Mouse (Mus musculus): ENCODE measurements around the gene Mis12. TPM values are rescaled to one million over a fixed set of nuclear protein-coding genes. Genes with fewer than 3 reads are reported as not detected.

Gene Mis12
- total and polyA plus RNA-seq, 3 experiments: 23.4 to 36.3 (median 35.6) TPM

DNA sequence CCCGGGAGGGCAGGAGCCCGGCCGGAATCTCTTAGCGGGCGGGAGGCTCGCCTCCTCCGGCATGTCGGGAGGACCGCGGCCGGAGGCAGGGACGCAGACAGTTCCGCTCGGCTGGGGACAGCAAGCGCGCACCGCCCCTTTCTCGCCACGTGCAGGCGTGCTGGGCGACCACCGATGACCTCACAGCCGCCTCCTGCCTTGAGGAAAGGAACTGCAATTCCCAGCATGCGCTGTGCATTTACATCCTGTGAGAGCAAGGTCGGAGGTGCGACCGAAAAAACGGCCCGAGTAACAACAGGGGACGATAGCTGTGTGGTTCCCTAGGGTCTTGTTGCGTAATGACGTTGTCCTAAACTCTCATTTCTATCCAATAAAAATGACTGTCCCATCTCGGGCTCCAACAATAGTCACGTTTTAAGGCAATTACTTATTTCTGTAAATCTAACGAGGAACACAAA, 15.1 kb upstream of the Mis12 start, which contains the start of gene Dhx33 (continued):
- TF ChIP-seq TBP (conservative IDR thresholded peaks at IDR 0.05; ENCODE audit: low read depth, low read length): peak; percentile 93
- peak; percentile 56 for TF ChIP-seq USF2 (conservative IDR thresholded peaks at IDR 0.05; ENCODE audit: low read depth, low read length)
- peak; percentile 27; the same call in 1 of the 2 replicates for TF ChIP-seq EP300 (IDR thresholded peaks at IDR 0.05; ENCODE audit: low read length)
- TF ChIP-seq NRF1 (IDR thresholded peaks at IDR 0.05; ENCODE audit: low read depth, low read length): peak; percentile 67
- peak; percentile 46; the same call in 1 of the 2 replicates for TF ChIP-seq MAFK (IDR thresholded peaks at IDR 0.05; ENCODE audit: insufficient replicate concordance, low read length)
- TF ChIP-seq MAZ (IDR thresholded peaks at IDR 0.05; ENCODE audit: low read depth, low read length): peak; percentile 89
- TF ChIP-seq MYC (IDR thresholded peaks at IDR 0.05; ENCODE audit: low read depth, low read length): peak; percentile 98
- no peak; the same call in 1 of the 2 replicates for TF ChIP-seq CHD1 (IDR thresholded peaks at IDR 0.05; ENCODE audit: low read depth, low read length)
- no peak for TF ChIP-seq CTCF (conservative IDR thresholded peaks at IDR 0.05 in 1 of 2, IDR thresholded peaks at IDR 0.05 in 1 of 2; ENCODE audit: low read depth in 2 of 2, low read length in 2 of 2)
- TF ChIP-seq ZMIZ1 (IDR thresholded peaks at IDR 0.05; ENCODE audit: low read depth, low read length): peak; percentile 88
- TF ChIP-seq ZC3H11A (IDR thresholded peaks at IDR 0.05; ENCODE audit: low read depth, low read length): no peak
- peak; percentile 100 for TF ChIP-seq KAT2A (IDR thresholded peaks at IDR 0.05; ENCODE audit: insufficient replicate concordance, low read length)
- peak; percentile 91 for TF ChIP-seq POLR2AphosphoS2 (IDR thresholded peaks at IDR 0.05; ENCODE audit: low read depth, low read length)
- TF ChIP-seq PAX5 (IDR thresholded peaks at IDR 0.05; ENCODE audit: low read length): no peak
- no peak for TF ChIP-seq ZKSCAN1 (IDR thresholded peaks at IDR 0.05; ENCODE audit: borderline replicate concordance, low read depth, low read length)
- TF ChIP-seq ETS1 (conservative IDR thresholded peaks at IDR 0.05; ENCODE audit: low read depth, low read length): peak; percentile 78
- TF ChIP-seq TCF12 (IDR thresholded peaks at IDR 0.05; ENCODE audit: low read depth, low read length): peak; percentile 95

DNA sequence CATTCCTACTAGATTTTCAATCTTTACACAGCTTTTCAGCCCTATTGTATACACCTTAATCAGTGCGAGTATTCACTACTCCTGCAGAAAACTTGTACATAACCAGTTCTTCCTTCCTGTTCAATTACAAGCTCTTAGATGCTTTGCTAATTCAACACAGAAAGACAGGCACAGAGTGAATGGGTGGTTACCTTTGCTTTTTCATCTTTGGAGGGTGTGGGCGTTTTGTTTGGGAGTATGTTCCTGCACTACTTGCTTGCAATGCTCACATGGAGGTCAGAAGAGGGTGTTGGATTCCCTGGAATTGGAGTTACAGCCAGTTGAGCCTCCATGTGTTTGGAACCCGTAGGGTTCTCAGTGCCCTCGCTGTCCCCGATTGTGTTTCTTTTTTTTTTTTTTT, 14.4 kb upstream of the Mis12 start:
- Histone ChIP-seq H3K36me3 (replicated peaks in 1 of 2; ENCODE audit: control insufficient read depth in 1 of 2, insufficient read depth in 1 of 2, low read length in 1 of 2) (peaks cover 24 to 58% of the 10 kb centered on the region in 2 experiments), H3K4me3 (replicated peaks in 1 of 3; ENCODE audit: low read depth in 2 of 3, low read length in 2 of 3, poor library complexity in 1 of 3) (peak overlapping the region in 2 of 3 experiments; percentile 71 to 78), H3K9me3 (replicated peaks; ENCODE audit: low read length) (no peaks in the 10 kb centered on the region), H3K4me2 (ENCODE audit: insufficient read depth, low read depth, poor library complexity, severe bottlenecking) (peak overlapping the region; percentile 30; the same call in 1 of the 2 replicates), H3K4me1 (ENCODE audit: control insufficient read depth in 1 of 2, insufficient read depth in 2 of 2) (peaks cover 7 to 33% of the 10 kb centered on the region in 2 experiments), H3K27me3 (replicated peaks) (no peaks in the 10 kb centered on the region), H3K9ac (ENCODE audit: insufficient read depth, low read depth) (peak overlapping the region; percentile 3; the same call in 1 of the 2 replicates), H3K79me2 (replicated peaks; ENCODE audit: control insufficient read depth, extremely low read depth, insufficient read depth, poor library complexity, severe bottlenecking) (peaks cover 28% of the 10 kb centered on the region), H3K27ac (ENCODE audit: insufficient read depth, low read depth) (no peak overlapping the region)
- dilution Hi-C loops (cut with MboI; ENCODE audit: extremely low pct_ligation_motif_present, extremely low pct_unique_long_range_greater_than_20kb, low sequenced_read_pairs) (no loop called here), in situ Hi-C loops (cut with MboI; ENCODE audit: low pct_ligation_motif_present, low pct_unique_long_range_greater_than_20kb, low sequenced_read_pairs) (no loop called here)
- DNase-seq (ENCODE audit: extremely low read depth): no peak
- TF ChIP-seq MAFK (IDR thresholded peaks at IDR 0.05; ENCODE audit: insufficient replicate concordance, low read length): no peak

DNA sequence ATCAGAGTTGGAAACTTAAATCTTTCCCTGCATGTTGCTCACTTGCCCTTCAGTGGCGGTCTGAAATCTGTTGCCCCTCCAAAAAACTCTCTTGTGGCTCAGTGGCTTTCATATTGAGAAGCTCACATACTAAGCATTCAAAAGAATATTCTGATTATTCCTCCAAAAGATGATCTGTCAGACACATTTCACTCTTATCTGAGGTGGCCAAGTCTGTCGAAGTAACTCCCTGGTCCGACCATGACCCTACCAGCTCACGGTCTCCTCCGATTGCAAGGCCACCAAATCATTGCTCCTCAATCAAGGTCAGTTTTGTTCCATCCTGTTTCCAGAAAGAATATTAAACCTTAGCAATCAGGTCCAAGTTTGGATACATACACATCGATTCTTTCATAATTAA, 12.4 kb upstream of the Mis12 start:
- Histone ChIP-seq H3K9ac (ENCODE audit: insufficient read depth, low read depth) (no peak overlapping the region), H3K4me2 (ENCODE audit: insufficient read depth, low read depth, poor library complexity, severe bottlenecking) (no peak overlapping the region), H3K27ac (ENCODE audit: insufficient read depth, low read depth) (no peak overlapping the region), H3K79me2 (replicated peaks; ENCODE audit: control insufficient read depth, extremely low read depth, insufficient read depth, poor library complexity, severe bottlenecking) (peaks cover 21% of the 10 kb centered on the region), H3K4me1 (ENCODE audit: control insufficient read depth in 1 of 2, insufficient read depth in 2 of 2) (peaks cover 7 to 23% of the 10 kb centered on the region in 2 experiments), H3K36me3 (replicated peaks in 1 of 2; ENCODE audit: control insufficient read depth in 1 of 2, insufficient read depth in 1 of 2, low read length in 1 of 2) (peaks cover 30 to 62% of the 10 kb centered on the region in 2 experiments), H3K4me3 (replicated peaks in 1 of 3; ENCODE audit: low read depth in 2 of 3, low read length in 2 of 3, poor library complexity in 1 of 3) (no peak overlapping the region), H3K27me3 (replicated peaks) (no peaks in the 10 kb centered on the region), H3K9me3 (replicated peaks; ENCODE audit: low read length) (no peaks in the 10 kb centered on the region)
- TF ChIP-seq MEF2A (IDR thresholded peaks at IDR 0.05; ENCODE audit: borderline replicate concordance, low read depth, low read length) (no peak), SIN3A (IDR thresholded peaks at IDR 0.05; ENCODE audit: low read length) (no peak), POLR2A (IDR thresholded peaks at IDR 0.05; ENCODE audit: low read depth, low read length) (no peak), ETS1 (conservative IDR thresholded peaks at IDR 0.05; ENCODE audit: low read depth, low read length) (no peak), UBTF (IDR thresholded peaks at IDR 0.05; ENCODE audit: low read depth, low read length) (no peak), ELF1 (IDR thresholded peaks at IDR 0.05; ENCODE audit: low read depth, low read length) (no peak), ZNF384 (IDR thresholded peaks at IDR 0.05; ENCODE audit: low read depth, low read length) (no peak), MAX (IDR thresholded peaks at IDR 0.05; ENCODE audit: low read length) (no peak), HCFC1 (IDR thresholded peaks at IDR 0.05; ENCODE audit: low read depth, low read length) (no peak), BHLHE40 (IDR thresholded peaks at IDR 0.05; ENCODE audit: low read depth, low read length) (no peak), KAT2A (IDR thresholded peaks at IDR 0.05; ENCODE audit: insufficient replicate concordance, low read length) (no peak), POLR2AphosphoS2 (IDR thresholded peaks at IDR 0.05; ENCODE audit: low read depth, low read length) (no peak), NELFE (IDR thresholded peaks at IDR 0.05; ENCODE audit: low read depth, low read length) (no peak), GABPA (IDR thresholded peaks at IDR 0.05; ENCODE audit: insufficient replicate concordance, low read depth, low read length) (no peak), TCF12 (IDR thresholded peaks at IDR 0.05; ENCODE audit: low read depth, low read length) (no peak), E2F4 (IDR thresholded peaks at IDR 0.05; ENCODE audit: insufficient replicate concordance, low read depth, low read length) (no peak), CTCF (conservative IDR thresholded peaks at IDR 0.05 in 1 of 2, IDR thresholded peaks at IDR 0.05 in 1 of 2; ENCODE audit: low read depth in 2 of 2, low read length in 2 of 2) (no peak), CHD1 (IDR thresholded peaks at IDR 0.05; ENCODE audit: low read depth, low read length) (no peak), NRF1 (IDR thresholded peaks at IDR 0.05; ENCODE audit: low read depth, low read length) (no peak)
- dilution Hi-C loops (cut with MboI; ENCODE audit: extremely low pct_ligation_motif_present, extremely low pct_unique_long_range_greater_than_20kb, low sequenced_read_pairs) (no loop called here), in situ Hi-C loops (cut with MboI; ENCODE audit: low pct_ligation_motif_present, low pct_unique_long_range_greater_than_20kb, low sequenced_read_pairs) (no loop called here)
- no peak for DNase-seq (ENCODE audit: extremely low read depth)
